Mouse (Mus musculus) effector memory CD4-positive, alpha-beta T cell, adult 5 months (primary cell): Measurements from ENCODE around the gene Vsig1. TPM values are rescaled to one million over a fixed set of nuclear protein-coding genes. Genes with fewer than 3 reads are reported as not detected.

ENCODE experiments used
- polyA plus RNA-seq: library from polyadenylated mRNA; unstranded; fragments of 100-300 nt; shearing (Covaris generic); gene quantifications from one replicate; pipeline ENCODE4 v1.2.1, GENCODE M21; 2017

The Vsig1 gene
- not detected for polyA plus RNA-seq

DNA sequence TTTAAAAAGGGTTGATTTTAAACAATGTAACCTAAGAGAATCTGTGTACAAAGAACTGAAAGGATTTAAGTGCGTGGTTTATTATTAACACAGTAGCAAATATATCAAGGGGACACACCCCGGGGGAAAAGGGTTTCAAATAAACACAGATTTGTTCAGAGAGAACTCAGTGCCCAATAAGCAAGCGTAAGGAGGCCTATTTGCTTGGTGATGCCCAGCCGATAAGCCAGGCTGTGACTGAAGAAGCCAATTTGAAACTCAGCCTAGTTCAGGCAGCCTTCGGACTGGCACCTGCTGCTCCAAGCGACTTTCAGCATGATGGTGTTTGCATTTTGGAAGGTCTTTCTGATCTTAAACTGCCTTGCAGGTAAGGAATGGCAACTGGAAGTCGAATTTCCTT is at the start of gene Vsig1:
Gene Vsig1 (plus strand): TSS at position 249 of the 400 bp plus-strand sequence.

DNA sequence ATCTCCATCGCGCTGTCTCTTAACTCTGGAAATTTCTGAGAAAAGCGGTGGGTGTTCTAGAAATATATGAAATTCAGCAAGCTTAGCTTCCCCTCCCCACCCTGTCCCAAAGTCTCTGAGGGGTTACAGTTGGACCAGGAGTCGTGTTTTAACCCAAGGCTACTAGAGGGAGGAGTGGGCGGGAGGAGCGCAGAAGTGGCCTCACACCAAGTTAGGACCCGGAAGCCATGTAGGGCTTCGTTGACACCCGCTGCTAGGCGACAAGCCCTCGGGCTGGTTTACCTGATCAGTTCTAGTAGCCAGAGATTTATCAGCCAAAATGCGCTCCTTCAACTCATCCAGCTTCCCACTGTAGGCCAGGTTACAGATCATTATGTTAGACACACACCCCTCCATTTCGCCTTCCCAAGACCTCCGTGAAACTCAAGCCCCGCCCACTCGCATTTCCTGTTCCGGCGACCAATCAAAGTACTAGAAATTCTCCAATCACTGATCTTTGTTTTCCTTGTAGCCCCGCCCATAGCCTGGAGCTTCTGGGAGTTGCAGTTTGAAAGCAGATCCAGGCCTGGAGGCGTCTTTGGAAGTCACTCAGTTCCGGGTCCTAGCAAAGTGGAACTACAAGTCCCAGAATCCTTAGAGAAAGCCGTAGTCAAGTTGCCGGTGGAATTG is 49.0 kb downstream of the Vsig1 start, which contains the start of the genes Psmd10 and Atg4a:
Gene Psmd10 (minus strand): TSS at position 457 of the 669 bp plus-strand sequence.
Gene Atg4a (plus strand): TSS at position 636 of the 669 bp plus-strand sequence.

Other genes with a start within 250 kb of the Vsig1 start
- gene Mid2, start 243.0 kb upstream of the Vsig1 start, polyA plus RNA-seq: 1.3 TPM
- gene Tex13b, start 94.2 kb upstream of the Vsig1 start, polyA plus RNA-seq: 0.39 TPM
- gene Psmd10, start 49.1 kb downstream of the Vsig1 start, polyA plus RNA-seq: 26.4 TPM
- 30.5 TPM for gene Atg4a, start 49.3 kb downstream of the Vsig1 start, polyA plus RNA-seq